In genomic region chr8:110663015-110663742, GRCm38 (mm10) we compare ENCODE assay signal across 12 mouse cellular contexts. TPM values are rescaled to one million over a fixed set of nuclear protein-coding genes. Genes with fewer than 3 reads are reported as not detected.
A peak's percentile ranks its signal among the peaks of the same experiment; 100 is the strongest.
DNase-seq lines count a peak whose midpoint lies in the region; ATAC-seq and TF ChIP-seq lines count a peak whose summit lies in the region.
"Had no signal": no experiment of that assay in that cellular context is flagged by ENCODE, and none has a peak within 500 bp of the region (broad histone marks: within the 10 kb centered on the region; RNA-seq: fewer than 3 reads in every experiment).

No protein-coding gene starts in this region.

- TF ChIP-seq POLR2A in olfactory bulb, adult 2 months (IDR thresholded peaks at IDR 0.05; ENCODE audit: insufficient read depth, low read depth, low read length) = no peak

- TF ChIP-seq CTCF in olfactory bulb, adult 2 months (IDR thresholded peaks at IDR 0.05; ENCODE audit: insufficient read depth, low read depth, low read length) = no peak

- H3K27ac ChIP-seq in neural tube, embryonic 13.5 days (replicated peaks) = peak overlapping the region; percentile 74
- peak overlapping the region; percentile 87 for H3K27ac ChIP-seq in hindbrain, embryonic 13.5 days
- H3K27ac ChIP-seq in olfactory bulb, adult 2 months (ENCODE audit: insufficient read depth, low read depth, low read length) = peak overlapping the region; percentile 45

- ATAC-seq in neural tube, embryonic 13.5 days (ENCODE audit: low read depth) = no peak
- ATAC-seq in hindbrain, embryonic 13.5 days (ENCODE audit: low FRiP score) = no peak

- H3K27me3 ChIP-seq in neural tube, embryonic 13.5 days = no peaks in the 10 kb centered on the region
- H3K27me3 ChIP-seq in hindbrain, embryonic 13.5 days = no peaks in the 10 kb centered on the region
- H3K27me3 ChIP-seq: megakaryocyte, embryonic 14.5 days had no signal

- H3K9me3 ChIP-seq in neural tube, embryonic 13.5 days = no peaks in the 10 kb centered on the region
- H3K9me3 ChIP-seq in hindbrain, embryonic 13.5 days = no peaks in the 10 kb centered on the region
- H3K9me3 ChIP-seq: megakaryocyte, embryonic 14.5 days had no signal

- no peak overlapping the region for H3K4me2 ChIP-seq in neural tube, embryonic 13.5 days
- no peak overlapping the region for H3K4me2 ChIP-seq in hindbrain, embryonic 13.5 days

- H3K4me1 ChIP-seq in neural tube, embryonic 13.5 days (replicated peaks) = peaks cover 26% of the 10 kb centered on the region
- peaks cover 29% of the 10 kb centered on the region for H3K4me1 ChIP-seq in hindbrain, embryonic 13.5 days (replicated peaks)
- H3K4me1 ChIP-seq in olfactory bulb, adult 2 months (ENCODE audit: control insufficient read depth, insufficient read depth, low read length) = peaks cover 13% of the 10 kb centered on the region

- H3K4me3 ChIP-seq in neural tube, embryonic 13.5 days = no peak overlapping the region
- H3K4me3 ChIP-seq in hindbrain, embryonic 13.5 days = no peak overlapping the region
- H3K4me3 ChIP-seq in olfactory bulb, adult 2 months (ENCODE audit: insufficient read depth, low read depth, low read length) = no peak overlapping the region
- H3K4me3 ChIP-seq: megakaryocyte, embryonic 14.5 days had no signal

- H3K9ac ChIP-seq in neural tube, embryonic 13.5 days = no peak overlapping the region
- H3K9ac ChIP-seq in hindbrain, embryonic 13.5 days = no peak overlapping the region

- 81% methylated on average over 6 of the region's 6 CpGs for WGBS in neural tube, embryonic 13.5 days
- WGBS in hindbrain, embryonic 13.5 days = 65% methylated on average over 6 of the region's 6 CpGs
- 51% methylated on average over 6 of the region's 6 CpGs for WGBS in olfactory bulb, adult 2 months

- peaks cover 28% of the 10 kb centered on the region for H3K36me3 ChIP-seq in neural tube, embryonic 13.5 days
- H3K36me3 ChIP-seq in hindbrain, embryonic 13.5 days = peaks cover 26% of the 10 kb centered on the region

- peak; percentile 68 for DNase-seq in cerebellum, adult 9-11 months
- no peak for DNase-seq in cerebellum, postnatal 4 days (ENCODE audit: low spot score in 2 of 2)
- DNase-seq in neural tube, embryonic 10.5 days (ENCODE audit: extremely low spot score, low spot score) = no peak
- DNase-seq in kidney, adult 18-20 months = no peak
- no peak for DNase-seq in urinary bladder, postnatal 14 days (ENCODE audit: low spot score)
- DNase-seq: embryo, embryonic 11 days; kidney, adult 2 months; lung, adult 2 months had no signal

RNA-seq across cellular contexts. Expression of gene Vac14, which starts 44.8 kb away (rescaled TPM):
- polyA plus RNA-seq in neural tube, embryonic 13.5 days (2015; fragmentation: Nextera tagmentation; extraction: Ambion mirVana) = 25.2 TPM in 2 replicates
- polyA plus RNA-seq in hindbrain, embryonic 13.5 days (2015; fragmentation: Nextera tagmentation; extraction: Ambion mirVana) = 23.7 and 24.9 TPM in 2 replicates
- not detected in 2 replicates for polyA plus RNA-seq in olfactory bulb, adult 2 months (2012; ENCODE audit: insufficient read depth, insufficient read length, low replicate concordance, missing spikeins)

RNA-seq across cellular contexts. Expression of gene Mtss1l, which starts 58.1 kb away (rescaled TPM):
- polyA plus RNA-seq in neural tube, embryonic 13.5 days (2015; fragmentation: Nextera tagmentation; extraction: Ambion mirVana) = 13.3 and 14.0 TPM in 2 replicates
- 19.0 and 20.4 TPM in 2 replicates for polyA plus RNA-seq in hindbrain, embryonic 13.5 days (2015; fragmentation: Nextera tagmentation; extraction: Ambion mirVana)
- polyA plus RNA-seq in olfactory bulb, adult 2 months (2012; ENCODE audit: insufficient read depth, insufficient read length, low replicate concordance, missing spikeins) = not detected in 2 replicates
